Mouse (Mus musculus) heart, embryonic 16.5 days (tissue): Measurements from ENCODE around the gene Cirbp. TPM values are rescaled to one million over a fixed set of nuclear protein-coding genes. Genes with fewer than 3 reads are reported as not detected.

ENCODE experiments used
- ATAC-seq: fragments of 200-750 bp; cut with Nextera tagmentation; replicated peaks from 2 replicates; pipeline ENCODE4 v1.8.0; 2017; ENCODE audit warnings: moderate number of reproducible peaks; ENCODE audit not compliant: insufficient read depth, low FRiP score; ENCODE audit errors: extremely low read depth
- H3K27ac ChIP-seq: fragments of 300-500 bp; sonication (generic); 2 replicates; pipeline ENCODE4 v1.5.1; 2014; ENCODE audit warnings: mild to moderate bottlenecking, low read length, control low read depth, moderate library complexity
- H3K27me3 ChIP-seq: fragments of 300-500 bp; sonication (generic); 2 replicates; pipeline ENCODE4 v1.6.1; 2014; ENCODE audit warnings: low read length, mixed read lengths; ENCODE audit not compliant: control insufficient read depth, insufficient read depth
- H3K36me3 ChIP-seq: fragments of 300-500 bp; sonication (generic); 2 replicates; pipeline ENCODE4 v1.6.1; 2014; ENCODE audit not compliant: control insufficient read depth, insufficient read depth
- H3K4me1 ChIP-seq: fragments of 300-500 bp; sonication (generic); 2 replicates; pipeline ENCODE4 v1.6.1; 2014; ENCODE audit warnings: low read length, mixed read lengths; ENCODE audit not compliant: control insufficient read depth, insufficient read depth
- H3K4me2 ChIP-seq: fragments of 300-500 bp; sonication (generic); 2 replicates; pipeline ENCODE4 v1.6.1; 2014; ENCODE audit warnings: low read depth, mild to moderate bottlenecking, control low read depth, low read length
- H3K4me3 ChIP-seq: fragments of 300-500 bp; sonication (generic); 2 replicates; pipeline ENCODE4 v1.5.1; 2014; ENCODE audit warnings: mild to moderate bottlenecking, control low read depth, low read length
- H3K9ac ChIP-seq: fragments of 300-500 bp; sonication (generic); 2 replicates; pipeline ENCODE4 v1.6.1; 2014; ENCODE audit warnings: low read length, control low read depth
- H3K9me3 ChIP-seq: fragments of 300-500 bp; sonication (generic); replicated peaks from 2 replicates; pipeline ENCODE4 v1.6.1; 2016; ENCODE audit warnings: low read length; ENCODE audit not compliant: control insufficient read depth
- WGBS: fragments of 180-500 bp; shearing (Covaris S2); extraction: QIAGEN DNeasy Blood & Tissue Kit; methylation state at CpG from one replicate; pipeline ENCODE4 v1.1.7; 2014; 5-methylcytosine and 5-hydroxymethylcytosine counted together
- polyA plus RNA-seq: library from polyadenylated mRNA; unstranded; fragments of >200 nt; fragmentation: Nextera tagmentation; extraction: Ambion mirVana; gene quantifications from 2 replicates; pipeline ENCODE4 v1.2.1, GENCODE M21; 2015

Cirbp gene
- 85.3 and 87.6 TPM in 2 replicates for polyA plus RNA-seq

DNA sequence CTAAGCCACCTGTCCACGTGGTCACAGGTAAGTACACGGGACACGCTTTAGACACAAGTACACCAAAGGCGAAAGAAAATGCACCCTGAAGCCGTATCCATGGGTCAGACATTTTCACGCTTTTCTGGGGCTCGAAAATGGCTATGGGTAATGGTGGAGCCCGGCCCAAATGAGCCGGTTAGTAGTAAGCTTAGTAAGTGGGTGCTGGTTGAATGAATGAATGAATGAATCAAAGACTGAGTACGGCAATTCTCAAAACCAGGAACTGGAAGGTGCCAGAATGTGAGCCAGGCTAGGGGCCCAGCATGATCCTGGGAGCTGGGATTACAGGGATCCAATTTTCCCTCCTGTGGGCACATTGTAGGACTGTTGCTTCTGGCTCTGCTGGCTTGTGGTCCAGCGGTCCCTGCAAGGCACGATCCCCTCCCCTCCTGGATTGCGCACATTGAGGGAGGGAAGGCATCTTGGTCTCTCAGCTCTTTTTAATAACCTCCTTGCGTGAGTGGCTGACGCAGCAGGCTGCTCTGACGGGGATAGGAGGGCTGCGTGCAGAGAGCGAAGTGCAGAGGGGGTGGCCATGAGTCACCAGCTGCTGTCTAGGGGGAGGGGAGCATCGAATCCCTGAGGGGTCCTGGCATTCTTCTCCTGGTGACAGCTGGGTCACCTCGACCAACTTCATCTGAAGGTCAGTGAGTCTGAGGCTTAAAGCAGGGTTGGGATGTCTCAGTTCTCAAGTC, at the start of gene Cirbp:
TSS of gene Cirbp (plus strand) at position 594 of the 737 bp plus-strand sequence.
- peaks cover 57% of the 10 kb centered on the region for H3K4me1 ChIP-seq
- H3K4me3 ChIP-seq: peak within 1 kb of the TSS; percentile 46
- peak within 1 kb of the TSS; percentile 90 for H3K27ac ChIP-seq
- H3K9ac ChIP-seq: peak within 1 kb of the TSS; percentile 68
- H3K9me3 ChIP-seq: no peaks in the 10 kb centered on the region
- H3K36me3 ChIP-seq: peaks cover 10% of the 10 kb centered on the region
- no peaks in the 10 kb centered on the region for H3K27me3 ChIP-seq
- peak within 1 kb of the TSS; percentile 83 for H3K4me2 ChIP-seq
- no peak for ATAC-seq
- WGBS: 18% methylated on average over 20 of the region's 20 CpGs

DNA sequence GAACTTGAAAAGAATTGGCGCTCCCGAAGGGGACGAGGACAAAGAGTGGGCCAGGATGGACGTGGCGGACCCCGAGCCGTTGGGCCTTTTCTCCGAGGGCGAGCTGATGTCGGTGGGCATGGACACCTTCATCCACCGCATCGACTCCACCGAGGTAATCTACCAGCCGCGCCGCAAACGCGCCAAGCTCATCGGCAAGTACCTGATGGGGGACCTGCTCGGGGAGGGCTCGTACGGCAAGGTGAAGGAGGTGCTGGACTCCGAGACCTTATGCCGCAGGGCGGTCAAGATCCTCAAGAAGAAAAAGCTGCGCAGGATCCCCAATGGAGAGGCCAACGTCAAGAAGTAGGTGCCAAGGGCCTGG, 49.2 kb upstream of the Cirbp start:
- Histone ChIP-seq H3K27ac (peak overlapping the region; percentile 67), H3K4me1 (peaks cover 37% of the 10 kb centered on the region), H3K9me3 (no peaks in the 10 kb centered on the region), H3K4me2 (peak overlapping the region; percentile 96), H3K27me3 (no peaks in the 10 kb centered on the region), H3K9ac (peak overlapping the region; percentile 94), H3K36me3 (peaks cover 13% of the 10 kb centered on the region), H3K4me3 (peak overlapping the region; percentile 92)
- ATAC-seq: no peak
- under 1% methylated on average over 27 of the region's 27 CpGs for WGBS

GRCm38 (mm10) chr10:80116927-80117691, 48.7 kb upstream of the Cirbp start:
- H3K9ac ChIP-seq: peak overlapping the region; percentile 94
- peak overlapping the region; percentile 96 for H3K4me2 ChIP-seq
- H3K27me3 ChIP-seq: no peaks in the 10 kb centered on the region
- WGBS: 1% methylated on average over 30 of the region's 30 CpGs
- peak overlapping the region; percentile 92 for H3K4me3 ChIP-seq
- H3K27ac ChIP-seq: peak overlapping the region; percentile 67
- peaks cover 37% of the 10 kb centered on the region for H3K4me1 ChIP-seq
- peaks cover 15% of the 10 kb centered on the region for H3K36me3 ChIP-seq
- ATAC-seq: no peak
- no peaks in the 10 kb centered on the region for H3K9me3 ChIP-seq

DNA sequence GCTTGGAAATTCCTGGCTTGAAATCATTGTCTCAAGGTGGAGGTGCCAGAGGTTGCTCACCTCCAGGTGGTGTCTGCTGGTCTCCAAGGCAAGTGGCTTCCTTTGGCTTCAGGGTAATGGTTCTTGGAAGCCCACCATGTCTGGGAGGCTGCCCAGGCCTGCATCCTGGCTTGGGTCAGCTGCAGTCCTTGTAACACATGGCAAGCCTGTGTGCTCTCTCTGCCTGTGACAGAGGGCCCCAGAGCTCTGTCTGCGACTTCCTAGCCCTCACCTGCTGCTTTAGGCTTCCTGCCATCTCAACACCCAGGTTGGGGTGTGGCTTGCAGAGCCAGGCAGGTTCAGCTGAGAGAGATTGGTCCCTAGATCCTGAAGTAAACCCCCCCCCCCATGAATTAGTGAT, 48.0 kb upstream of the Cirbp start:
- no peak for ATAC-seq
- peak overlapping the region; percentile 96 for H3K4me2 ChIP-seq
- H3K36me3 ChIP-seq: peaks cover 17% of the 10 kb centered on the region
- peaks cover 37% of the 10 kb centered on the region for H3K4me1 ChIP-seq
- 34% methylated on average over 1 of the region's 1 CpGs for WGBS
- H3K9me3 ChIP-seq: no peaks in the 10 kb centered on the region
- no peak overlapping the region for H3K27ac ChIP-seq
- no peaks in the 10 kb centered on the region for H3K27me3 ChIP-seq
- peak overlapping the region; percentile 92 for H3K4me3 ChIP-seq
- H3K9ac ChIP-seq: peak overlapping the region; percentile 94

DNA sequence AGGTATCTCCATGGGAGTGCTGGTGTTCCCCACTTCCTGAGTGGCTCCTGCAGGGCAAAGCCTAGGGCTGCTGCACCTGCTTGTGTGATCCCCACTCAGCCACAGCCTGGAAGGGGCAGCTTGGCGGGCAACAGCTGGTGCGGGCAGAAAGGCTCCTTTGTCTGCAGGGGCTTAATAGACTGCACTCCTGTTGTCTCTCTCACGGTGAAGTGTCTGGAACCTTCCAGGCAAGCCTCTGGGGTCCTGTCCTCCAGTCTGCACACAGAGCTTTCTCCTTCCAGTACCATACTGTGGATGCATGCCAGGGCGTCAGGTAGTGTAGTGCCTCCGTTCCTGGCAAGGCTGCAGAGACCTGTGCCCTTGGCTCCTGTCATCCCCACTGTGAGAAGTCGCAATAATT, 47.2 kb upstream of the Cirbp start:
- Histone ChIP-seq H3K27me3 (no peaks in the 10 kb centered on the region), H3K9ac (peak overlapping the region; percentile 56), H3K36me3 (peaks cover 19% of the 10 kb centered on the region), H3K9me3 (no peaks in the 10 kb centered on the region), H3K4me1 (peaks cover 37% of the 10 kb centered on the region), H3K4me2 (peak overlapping the region; percentile 96), H3K4me3 (peak overlapping the region; percentile 92), H3K27ac (no peak overlapping the region; the same call in 1 of the 2 replicates)
- no peak for ATAC-seq
- 67% methylated on average over 6 of the region's 6 CpGs for WGBS

DNA sequence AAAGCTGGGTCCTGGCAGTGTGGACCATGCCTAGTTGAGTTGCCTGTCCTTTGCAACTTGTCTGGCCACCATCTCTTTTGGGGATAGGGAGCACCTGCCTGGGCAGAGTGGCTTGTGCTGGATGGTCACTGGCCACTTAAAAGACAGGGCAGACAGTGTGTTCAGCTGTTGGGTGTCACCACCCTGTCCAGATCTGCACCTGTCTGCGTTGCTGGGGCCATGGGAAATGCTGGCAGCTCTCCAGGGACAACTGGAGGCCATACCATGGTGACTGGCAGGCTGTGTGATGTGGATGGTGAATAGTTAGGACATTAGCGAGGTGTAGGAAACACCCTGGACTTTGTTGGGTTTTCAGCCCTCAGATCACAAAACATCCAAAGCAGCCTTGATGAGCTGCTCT, 45.6 kb upstream of the Cirbp start:
- ATAC-seq: no peak
- peaks cover 19% of the 10 kb centered on the region for H3K36me3 ChIP-seq
- H3K4me2 ChIP-seq: no peak overlapping the region
- H3K4me1 ChIP-seq: peaks cover 35% of the 10 kb centered on the region
- no peaks in the 10 kb centered on the region for H3K9me3 ChIP-seq
- H3K4me3 ChIP-seq: no peak overlapping the region
- H3K27ac ChIP-seq: 0 out of 2 replicates have a peak overlapping the region, but pooled peaks have one; percentile 4
- no peaks in the 10 kb centered on the region for H3K27me3 ChIP-seq
- H3K9ac ChIP-seq: no peak overlapping the region; the same call in 1 of the 2 replicates
- WGBS: 44% methylated on average over 2 of the region's 2 CpGs

DNA sequence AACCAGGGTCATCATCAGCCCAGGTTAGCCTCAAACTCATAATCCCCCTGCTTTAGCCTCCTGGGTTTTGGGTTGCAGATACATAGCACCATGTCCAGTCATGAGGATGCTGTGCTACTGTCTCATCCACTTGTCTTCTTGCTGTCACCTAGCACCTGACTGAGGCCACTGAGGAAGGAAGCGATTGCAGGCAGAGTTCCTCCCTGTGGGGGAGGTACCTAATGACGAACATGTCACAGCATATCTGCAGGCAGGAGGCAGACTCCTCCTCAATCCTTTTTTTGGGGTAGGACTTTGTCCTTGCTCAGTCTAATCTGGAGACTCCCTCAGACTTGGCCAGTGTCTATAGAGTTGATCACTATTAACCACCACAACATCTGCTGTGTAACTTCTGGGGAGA, 44.1 kb upstream of the Cirbp start:
- Histone ChIP-seq H3K4me1 (peaks cover 35% of the 10 kb centered on the region), H3K27me3 (no peaks in the 10 kb centered on the region), H3K9me3 (no peaks in the 10 kb centered on the region), H3K36me3 (peaks cover 30% of the 10 kb centered on the region), H3K4me2 (no peak overlapping the region), H3K4me3 (no peak overlapping the region), H3K27ac (no peak overlapping the region), H3K9ac (no peak overlapping the region)
- ATAC-seq: no peak
- 77% methylated on average over 2 of the region's 2 CpGs for WGBS

- Histone ChIP-seq H3K4me1 (peaks cover 13% of the 10 kb centered on the region), H3K9ac (peak overlapping the region; percentile 49; the same call in 1 of the 2 replicates), H3K27me3 (no peaks in the 10 kb centered on the region), H3K9me3 (no peaks in the 10 kb centered on the region), H3K4me3 (no peak overlapping the region), H3K36me3 (peaks cover 44% of the 10 kb centered on the region), H3K27ac (no peak overlapping the region), H3K4me2 (no peak overlapping the region)
- 87% methylated on average over 9 of the region's 9 CpGs for WGBS
- ATAC-seq: no peak
These were observed 41.7 kb upstream of the Cirbp start for GRCm38 (mm10) chr10:80123932-80124562.
